Mouse (Mus musculus) CH12.LX (cell line): ENCODE measurements at regions not wholly inside any gene's neighbourhood (a gene's known extent, or its start where the extent isn't known, plus 50 kb on each side); places are given as distances from the start of the nearest gene placed in this dataset.

Source experiments
- DNase-seq: peaks from one replicate; pipeline ENCODE4 v3.0.0-alpha.2; 2013; ENCODE audit errors: extremely low read depth
- H3K27ac ChIP-seq: 2 replicates; pipeline ENCODE4 v1.5.1; 2012; ENCODE audit warnings: low read depth, mild to moderate bottlenecking, control low read depth, moderate library complexity; ENCODE audit not compliant: insufficient read depth
- H3K27me3 ChIP-seq: replicated peaks from 2 replicates; pipeline ENCODE3; 2012; ENCODE audit warnings: inconsistent platforms
- H3K36me3 ChIP-seq, 2 experiments: replicated peaks in 1 of 2; 2 replicates each; pipeline versions ENCODE3 to v1.6.1; 2012; ENCODE audit warnings: inconsistent platforms in 1 of 2, low read length in 1 of 2, mild to moderate bottlenecking in 1 of 2, mixed read lengths in 1 of 2, moderate library complexity in 1 of 2; ENCODE audit not compliant: control insufficient read depth in 1 of 2, insufficient read depth in 1 of 2
- H3K4me1 ChIP-seq, 2 experiments: 2 replicates each; pipeline ENCODE4 v1.6.1; 2012; ENCODE audit warnings: inconsistent platforms in 1 of 2, moderate library complexity in 1 of 2; ENCODE audit not compliant: insufficient read depth in 2 of 2, control insufficient read depth in 1 of 2
- H3K4me2 ChIP-seq: 2 replicates; pipeline ENCODE4 v1.6.1; 2012; ENCODE audit warnings: low read depth, mild to moderate bottlenecking, control low read depth; ENCODE audit not compliant: poor library complexity, insufficient read depth, severe bottlenecking
- H3K4me3 ChIP-seq, 3 experiments: fragments of 150-350 bp in 1 of 3; sonication (generic) in 1 of 3; replicated peaks in 1 of 3; 2 replicates each; pipeline versions ENCODE3 to v1.5.1; 2011 to 2012; ENCODE audit warnings: low read depth in 2 of 3, low read length in 2 of 3, mild to moderate bottlenecking in 2 of 3, moderate library complexity in 2 of 3, control low read depth in 1 of 3, improper control_type of control experiment in 1 of 3, inconsistent platforms in 1 of 3, mixed read lengths in 1 of 3; ENCODE audit not compliant: poor library complexity in 1 of 3
- H3K79me2 ChIP-seq: replicated peaks from 2 replicates; pipeline ENCODE4 v1.6.1; 2012; ENCODE audit warnings: mild to moderate bottlenecking, moderate library complexity; ENCODE audit not compliant: control insufficient read depth, poor library complexity, insufficient read depth, severe bottlenecking; ENCODE audit errors: extremely low read depth
- H3K9ac ChIP-seq: 2 replicates; pipeline ENCODE4 v1.6.1; 2012; ENCODE audit warnings: low read depth, mild to moderate bottlenecking, control low read depth, moderate library complexity; ENCODE audit not compliant: insufficient read depth
- H3K9me3 ChIP-seq: replicated peaks from 2 replicates; pipeline ENCODE3; 2012; ENCODE audit warnings: low read length, inconsistent platforms, mixed read lengths
- CHD2 ChIP-seq: IDR thresholded peaks from 2 replicates; pipeline ENCODE4 v1.6.1; 2011; ENCODE audit warnings: low read length, improper control_type of control experiment
- ELF1 ChIP-seq: IDR thresholded peaks from 2 replicates; pipeline ENCODE4 v1.6.1; 2014; ENCODE audit warnings: low read depth, mild to moderate bottlenecking, inconsistent platforms, low read length, improper control_type of control experiment
- ETS1 ChIP-seq: conservative IDR thresholded peaks from 2 replicates; pipeline ENCODE4 v1.6.1; 2012; ENCODE audit warnings: low read depth, mild to moderate bottlenecking, inconsistent platforms, low read length, improper control_type of control experiment, moderate library complexity
- IRF4 ChIP-seq: IDR thresholded peaks from 2 replicates; pipeline ENCODE4 v1.6.1; 2014; ENCODE audit warnings: low read depth, mild to moderate bottlenecking, inconsistent platforms, low read length, improper control_type of control experiment
- JUN ChIP-seq: IDR thresholded peaks from 2 replicates; pipeline ENCODE4 v1.6.1; 2011; ENCODE audit warnings: low read depth, mild to moderate bottlenecking, low read length, improper control_type of control experiment, moderate library complexity; ENCODE audit not compliant: insufficient read depth
- MAFK ChIP-seq: IDR thresholded peaks from 2 replicates; pipeline ENCODE4 v1.6.1; 2011; ENCODE audit warnings: low read length, improper control_type of control experiment; ENCODE audit not compliant: insufficient replicate concordance
- MAZ ChIP-seq: IDR thresholded peaks from 2 replicates; pipeline ENCODE4 v1.6.1; 2012; ENCODE audit warnings: low read depth, mild to moderate bottlenecking, inconsistent platforms, low read length, improper control_type of control experiment, moderate library complexity
- NELFE ChIP-seq: IDR thresholded peaks from 2 replicates; pipeline ENCODE4 v1.6.1; 2011; ENCODE audit warnings: low read depth, low read length, improper control_type of control experiment
- NRF1 ChIP-seq: IDR thresholded peaks from 2 replicates; pipeline ENCODE4 v1.6.1; 2014; ENCODE audit warnings: low read depth, mild to moderate bottlenecking, inconsistent platforms, low read length, improper control_type of control experiment, moderate library complexity
- PAX5 ChIP-seq: IDR thresholded peaks from 2 replicates; pipeline ENCODE4 v1.6.1; 2012; ENCODE audit warnings: low read length, inconsistent platforms, mixed read lengths
- POLR2A ChIP-seq: IDR thresholded peaks from 2 replicates; pipeline ENCODE4 v1.6.1; 2011; ENCODE audit warnings: low read depth, mild to moderate bottlenecking, improper control_type of control experiment, low read length
- RAD21 ChIP-seq: IDR thresholded peaks from 2 replicates; pipeline ENCODE4 v1.6.1; 2011; ENCODE audit warnings: low read depth, mild to moderate bottlenecking, low read length, improper control_type of control experiment, moderate library complexity
- SIN3A ChIP-seq: IDR thresholded peaks from 2 replicates; pipeline ENCODE4 v1.6.1; 2012; ENCODE audit warnings: low read length, improper control_type of control experiment, inconsistent platforms
- SMC3 ChIP-seq: IDR thresholded peaks from 2 replicates; pipeline ENCODE4 v1.6.1; 2011; ENCODE audit warnings: low read depth, low read length, improper control_type of control experiment
- TBP ChIP-seq: conservative IDR thresholded peaks from 2 replicates; pipeline ENCODE4 v1.6.1; 2011; ENCODE audit warnings: low read depth, low read length, improper control_type of control experiment
- TCF12 ChIP-seq: IDR thresholded peaks from 2 replicates; pipeline ENCODE4 v1.6.1; 2014; ENCODE audit warnings: low read depth, mild to moderate bottlenecking, inconsistent platforms, low read length, improper control_type of control experiment
- UBTF ChIP-seq: IDR thresholded peaks from 2 replicates; pipeline ENCODE4 v1.6.1; 2012; ENCODE audit warnings: low read depth, mild to moderate bottlenecking, inconsistent platforms, low read length, improper control_type of control experiment, moderate library complexity
- USF1 ChIP-seq: IDR thresholded peaks from 2 replicates; pipeline ENCODE4 v1.6.1; 2014; ENCODE audit warnings: low read depth, mild to moderate bottlenecking, inconsistent platforms, low read length, improper control_type of control experiment
- ZKSCAN1 ChIP-seq: IDR thresholded peaks from 2 replicates; pipeline ENCODE4 v1.6.1; 2012; ENCODE audit warnings: low read depth, inconsistent platforms, low read length, improper control_type of control experiment, borderline replicate concordance
- ZMIZ1 ChIP-seq: IDR thresholded peaks from 2 replicates; pipeline ENCODE4 v1.6.1; 2012; ENCODE audit warnings: low read depth, mild to moderate bottlenecking, inconsistent platforms, low read length, improper control_type of control experiment
- ZNF384 ChIP-seq: IDR thresholded peaks from 2 replicates; pipeline ENCODE4 v1.6.1; 2012; ENCODE audit warnings: low read depth, low read length, improper control_type of control experiment, inconsistent platforms
- dilution Hi-C: fragments of 300-500 bp; cut with MboI; formaldehyde crosslinking; loops from 2 replicates; pipeline ENCODE4 v1.14.3; 2020; ENCODE audit warnings: low sequenced_read_pairs; ENCODE audit not compliant: extremely low pct_unique_long_range_greater_than_20kb, extremely low pct_ligation_motif_present
- in situ Hi-C: fragments of 300-500 bp; cut with MboI; formaldehyde crosslinking; loops from 3 replicates; pipeline ENCODE4 v1.14.3; 2019; ENCODE audit warnings: low sequenced_read_pairs, low pct_ligation_motif_present, low pct_unique_long_range_greater_than_20kb, mixed read lengths

DNA sequence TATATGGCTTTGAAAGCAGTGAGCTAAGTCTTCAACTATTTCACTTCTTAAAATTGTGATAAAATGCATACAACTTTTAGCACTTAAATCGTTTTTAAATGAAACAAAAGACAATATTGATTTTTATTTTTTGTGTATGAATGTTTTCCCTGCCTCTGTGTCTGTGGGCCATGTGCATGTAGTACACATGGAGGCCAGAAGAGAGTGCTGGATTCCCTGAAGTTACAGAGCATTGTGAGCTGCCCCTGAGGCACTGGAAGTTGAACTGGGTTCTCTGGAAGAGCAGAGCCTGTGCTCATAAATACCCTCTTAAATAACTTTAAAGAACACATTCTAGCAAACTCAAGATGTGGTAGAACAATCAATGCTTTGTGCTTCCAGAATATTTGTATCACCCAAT lies 61.8 kb upstream of the Gm6812 start:
- Histone ChIP-seq H3K27me3 (no peaks in the 10 kb centered on the region), H3K9me3 (no peaks in the 10 kb centered on the region), H3K27ac (no peak overlapping the region), H3K4me2 (no peak overlapping the region), H3K79me2 (no peaks in the 10 kb centered on the region), H3K4me1 (no peaks in the 10 kb centered on the region), H3K9ac (no peak overlapping the region), H3K36me3 (no peaks in the 10 kb centered on the region), H3K4me3 (no peak overlapping the region)
- TF ChIP-seq TCF12 (no peak), MAZ (no peak), USF1 (no peak), CHD2 (no peak), NELFE (no peak), JUN (no peak)
- no peak for DNase-seq
- in situ Hi-C loops (no loop called here), dilution Hi-C loops (no loop called here)

DNA sequence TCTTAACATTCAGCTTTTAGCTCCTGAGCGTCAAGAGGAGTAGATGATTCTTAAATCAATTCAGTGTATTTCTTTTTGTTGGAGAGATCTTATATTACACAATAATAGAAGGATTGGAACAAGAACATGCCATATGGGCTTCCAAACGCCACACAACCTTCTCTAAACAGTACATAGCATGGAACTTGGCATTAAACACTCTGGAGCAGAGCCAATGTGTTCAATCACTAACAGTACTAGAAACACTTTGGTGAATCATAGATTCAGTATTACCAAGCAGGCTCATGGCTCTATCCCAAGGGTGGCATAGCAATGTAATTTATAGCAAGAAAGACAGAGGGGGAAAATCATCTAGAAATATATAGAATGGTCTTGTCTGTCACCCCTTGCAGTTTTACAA lies 60.4 kb upstream of the Gm6812 start:
- Histone ChIP-seq H3K27ac (no peak overlapping the region), H3K9me3 (no peaks in the 10 kb centered on the region), H3K4me1 (no peaks in the 10 kb centered on the region), H3K4me2 (no peak overlapping the region), H3K9ac (no peak overlapping the region), H3K79me2 (no peaks in the 10 kb centered on the region), H3K36me3 (no peaks in the 10 kb centered on the region), H3K4me3 (no peak overlapping the region), H3K27me3 (no peaks in the 10 kb centered on the region)
- in situ Hi-C loops, result no loop called here
- TF ChIP-seq POLR2A (no peak), SIN3A (no peak), TBP (no peak), ETS1 (no peak), IRF4 (no peak), ZMIZ1 (no peak), RAD21 (no peak), UBTF (no peak), ZNF384 (no peak), SMC3 (no peak), CHD2 (no peak), ZKSCAN1 (no peak), ELF1 (no peak), MAZ (no peak), USF1 (no peak), MAFK (no peak), NRF1 (no peak), JUN (no peak), PAX5 (no peak)
- dilution Hi-C loops, result no loop called here
- no peak for DNase-seq
